Mouse (Mus musculus): ENCODE measurements around the gene Aldh1l1. TPM values are rescaled to one million over a fixed set of nuclear protein-coding genes. Genes with fewer than 3 reads are reported as not detected.

Gene Aldh1l1
- total RNA-seq, 2 experiments from 2014 or later, result 180 to 197 TPM

DNA sequence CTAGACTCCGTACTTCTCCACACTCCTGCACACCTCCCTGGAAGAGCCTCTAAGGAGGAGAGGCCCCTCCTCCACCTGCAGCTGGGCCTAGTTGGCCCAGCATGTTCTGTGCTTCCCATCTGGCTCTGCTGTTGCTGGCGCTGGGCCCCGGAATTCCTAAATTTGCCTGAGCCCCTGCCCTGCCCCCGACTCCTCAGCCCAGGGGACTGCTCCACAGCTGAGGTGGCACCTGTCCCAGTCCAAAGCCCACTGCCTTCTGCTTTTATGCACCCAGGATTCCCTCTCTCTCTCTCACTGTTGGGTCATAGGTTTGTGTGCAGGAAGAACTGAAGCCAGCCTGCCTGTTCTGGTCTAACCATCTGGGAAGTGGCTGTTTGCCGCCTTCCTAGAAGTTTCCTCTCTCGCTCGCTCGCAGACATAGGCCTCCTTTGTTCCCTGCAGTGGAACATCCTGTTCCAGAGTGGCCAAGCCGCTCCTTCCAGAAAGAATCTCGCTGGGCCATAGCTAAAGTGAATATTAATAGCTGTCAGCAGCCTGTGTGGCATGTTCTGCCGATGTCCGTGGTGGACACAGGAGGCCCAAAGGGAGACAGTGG, 15.2 kb upstream of the Aldh1l1 start:
- no peak for DNase-seq (ENCODE audit: low spot score in 2 of 2)

DNA sequence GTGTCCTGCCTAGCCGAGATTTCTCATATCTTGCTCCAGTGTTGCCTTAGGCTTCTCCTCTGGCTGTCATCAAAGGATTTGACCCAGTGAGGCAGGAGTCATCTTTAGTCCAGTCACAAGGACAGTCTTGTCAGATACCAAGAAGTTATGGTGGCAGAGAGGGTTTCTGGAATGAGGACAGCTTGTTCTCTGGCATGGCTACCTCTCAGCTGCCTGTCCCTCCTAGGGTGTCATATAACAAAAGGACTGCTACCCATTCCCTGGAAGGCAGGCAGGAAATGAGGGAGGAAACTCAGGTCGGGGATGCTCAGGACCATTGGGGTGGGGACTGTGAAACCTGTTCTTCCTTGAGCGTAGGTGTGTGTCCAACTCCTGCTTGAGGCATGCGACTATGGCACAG, 14.1 kb upstream of the Aldh1l1 start:
- DNase-seq (ENCODE audit: low spot score in 2 of 2), result no peak

DNA sequence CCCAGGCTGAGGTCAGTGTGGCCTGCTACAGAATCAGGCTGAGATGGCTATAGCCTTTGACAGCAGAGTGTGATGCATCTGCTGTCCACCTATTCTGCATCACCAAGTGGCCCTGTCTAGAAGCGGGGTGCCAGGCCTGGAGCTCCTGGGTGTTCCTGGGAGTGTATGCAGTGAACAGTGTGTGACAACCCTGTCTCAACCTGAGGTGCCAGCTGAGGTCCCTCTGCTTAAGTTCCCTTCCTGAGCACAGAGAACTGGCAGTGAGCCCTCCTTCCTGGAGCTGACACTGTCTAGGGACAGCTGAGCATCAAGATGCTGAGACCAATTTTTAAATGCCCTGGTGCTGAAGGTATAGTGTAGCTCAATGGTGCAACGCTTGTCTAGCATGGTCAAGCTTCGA, 13.5 kb upstream of the Aldh1l1 start:
- no peak for DNase-seq (ENCODE audit: low spot score in 2 of 2)

DNA sequence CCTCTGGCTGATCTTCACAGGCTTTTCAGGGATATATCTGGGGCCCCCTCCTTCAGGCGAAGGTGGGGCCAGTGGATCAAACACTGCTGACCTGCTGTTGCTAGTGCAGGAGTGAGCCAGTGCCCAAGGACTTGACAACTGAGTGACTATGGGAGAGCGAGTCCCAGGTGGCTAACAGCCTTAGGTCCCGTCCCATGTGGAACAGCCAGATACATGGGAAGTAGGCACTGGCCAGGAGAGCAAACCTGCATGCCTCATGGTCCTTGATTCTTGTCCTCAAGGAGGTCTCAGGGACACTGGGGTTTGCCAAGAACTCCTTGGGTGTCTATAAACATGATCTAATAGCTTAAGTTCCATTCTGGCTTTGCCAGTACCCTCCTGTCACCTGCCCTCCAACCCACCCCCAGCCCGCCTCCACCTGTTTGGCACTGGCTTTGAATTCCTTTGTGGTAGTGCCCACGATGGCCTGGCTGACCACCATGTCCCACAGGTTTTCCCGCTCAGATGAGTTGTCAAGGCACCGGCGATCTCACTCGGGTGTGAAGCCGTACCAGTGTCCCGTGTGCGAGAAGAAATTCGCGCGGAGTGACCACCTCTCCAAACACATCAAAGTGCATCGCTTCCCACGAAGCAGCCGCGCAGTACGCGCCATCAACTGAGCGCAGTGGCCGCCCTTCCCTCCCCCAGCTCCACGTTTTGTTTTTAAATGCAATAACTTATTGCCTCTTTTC, 12.4 kb upstream of the Aldh1l1 start:
- no peak for DNase-seq (ENCODE audit: low spot score in 2 of 2)

DNA sequence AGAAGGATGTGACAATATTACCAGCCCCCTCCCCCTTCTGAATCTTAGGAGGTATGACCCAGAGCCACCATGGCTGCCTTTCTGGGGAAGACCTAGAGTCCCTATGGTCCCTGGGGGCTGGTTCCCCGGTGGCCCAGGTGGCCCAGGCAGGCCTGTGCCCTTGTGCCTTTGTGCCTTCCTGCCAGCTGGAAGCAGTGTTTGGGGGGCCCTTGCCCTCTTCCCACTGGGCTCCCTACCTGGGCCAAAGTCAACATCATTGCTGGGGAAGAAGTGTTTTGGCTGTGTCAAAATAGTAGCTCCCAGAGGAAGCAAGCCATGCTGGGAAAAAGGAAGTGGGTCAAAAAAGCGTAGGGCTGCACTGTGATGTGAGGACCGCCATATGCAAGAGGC, 11.9 kb upstream of the Aldh1l1 start:
- no peak for DNase-seq (ENCODE audit: low spot score in 2 of 2)

DNA sequence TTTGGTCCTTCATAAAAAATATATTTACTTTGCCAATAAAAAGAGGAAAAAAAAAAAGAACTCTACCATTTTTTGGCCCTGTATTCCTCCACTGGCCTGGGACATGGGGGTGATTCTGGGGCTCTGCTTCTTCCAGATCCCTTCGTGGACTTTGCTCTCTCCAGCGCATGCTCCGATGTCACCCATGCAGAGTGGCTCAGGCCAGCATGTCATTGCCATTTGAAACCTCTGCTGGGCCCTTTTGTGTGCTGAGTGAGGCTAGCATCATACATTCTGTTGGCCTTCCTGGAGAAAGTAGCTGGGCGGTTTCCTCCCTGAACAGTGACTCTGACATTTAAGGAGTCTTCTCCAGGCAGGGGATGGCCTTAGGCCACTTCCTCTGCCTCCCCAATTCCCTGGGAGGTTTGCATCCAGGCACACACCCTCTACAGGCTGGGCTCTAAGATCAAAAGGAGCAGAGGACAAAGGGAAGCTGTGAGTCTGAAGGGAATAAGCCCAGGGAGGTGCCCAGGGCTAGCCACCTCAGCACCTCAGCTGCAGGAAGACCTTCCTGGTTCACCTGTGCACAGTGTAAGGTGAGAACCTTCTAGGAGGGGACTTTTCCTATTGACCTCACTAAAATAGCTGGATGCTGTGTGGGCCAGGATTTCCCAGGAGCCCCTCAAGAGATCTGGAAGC, 10.9 kb upstream of the Aldh1l1 start:
- DNase-seq (ENCODE audit: low spot score in 2 of 2), result no peak

DNA sequence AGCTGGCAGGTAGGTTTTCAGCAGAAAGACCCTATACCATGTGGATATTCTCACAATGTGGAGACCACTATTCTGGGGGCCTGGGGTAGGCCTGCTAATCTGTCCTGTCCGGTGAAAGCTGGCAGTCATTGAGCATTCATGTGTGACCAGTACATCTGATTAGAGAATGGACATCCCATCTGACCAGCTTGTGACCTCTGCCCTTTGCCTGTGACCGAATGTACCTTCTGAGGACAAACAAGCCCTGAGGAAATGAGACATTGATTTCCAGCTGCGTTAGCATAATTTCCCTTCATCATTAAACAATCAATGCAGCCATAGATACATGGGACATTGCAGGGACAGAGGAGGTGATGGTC, 10.4 kb upstream of the Aldh1l1 start:
- no peak for DNase-seq (ENCODE audit: low spot score in 2 of 2)

DNA sequence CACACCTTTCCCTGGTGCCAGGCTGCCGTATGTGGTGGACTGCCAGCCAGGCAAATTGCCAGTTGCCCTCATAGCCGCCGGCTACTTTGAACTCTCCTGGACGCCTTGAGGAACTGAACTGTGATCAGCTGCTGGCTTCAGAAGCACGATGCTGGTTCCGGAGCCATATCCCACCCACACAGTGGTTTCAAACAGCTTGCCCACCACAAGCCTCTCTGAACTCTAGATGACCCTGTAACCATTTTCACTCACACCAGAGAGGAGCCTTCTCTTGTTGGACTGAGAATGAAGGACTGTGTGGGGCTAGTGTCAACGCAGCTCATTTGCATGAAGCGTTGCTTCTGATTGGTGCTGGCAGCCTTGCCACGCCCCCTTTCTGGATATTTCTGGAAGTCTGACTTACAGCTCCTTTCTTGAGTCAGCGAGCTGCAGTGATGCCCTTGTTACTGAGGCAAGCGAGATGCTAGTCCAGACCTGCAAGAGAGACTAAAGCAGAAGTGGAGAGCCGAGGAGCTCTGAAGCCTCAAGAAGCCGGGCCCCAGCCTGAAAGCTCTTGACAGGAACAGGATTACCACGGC, 9.2 kb upstream of the Aldh1l1 start:
- DNase-seq (ENCODE audit: low spot score in 2 of 2), result no peak

DNA sequence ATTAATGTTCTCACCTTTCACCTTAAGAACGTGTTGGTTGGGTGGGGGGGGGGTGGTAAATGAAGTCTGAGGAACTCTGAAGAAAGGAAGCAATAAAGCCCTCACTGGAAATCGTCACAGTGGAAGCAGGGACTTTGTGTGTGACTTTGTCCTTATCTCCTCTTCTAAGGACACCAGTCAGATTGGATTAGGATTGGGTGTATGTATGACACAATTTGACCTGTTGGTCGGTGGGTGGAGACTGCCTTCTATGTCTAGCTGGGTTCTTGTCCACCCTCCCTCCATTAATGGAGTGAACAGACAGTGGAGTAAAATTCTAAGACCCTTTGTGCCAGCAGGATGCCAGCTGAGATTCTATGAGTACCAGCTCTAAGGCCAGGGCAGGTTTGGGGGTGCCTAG, 2.0 kb upstream of the Aldh1l1 start:
- no peak for DNase-seq (ENCODE audit: low spot score in 2 of 2)

DNA sequence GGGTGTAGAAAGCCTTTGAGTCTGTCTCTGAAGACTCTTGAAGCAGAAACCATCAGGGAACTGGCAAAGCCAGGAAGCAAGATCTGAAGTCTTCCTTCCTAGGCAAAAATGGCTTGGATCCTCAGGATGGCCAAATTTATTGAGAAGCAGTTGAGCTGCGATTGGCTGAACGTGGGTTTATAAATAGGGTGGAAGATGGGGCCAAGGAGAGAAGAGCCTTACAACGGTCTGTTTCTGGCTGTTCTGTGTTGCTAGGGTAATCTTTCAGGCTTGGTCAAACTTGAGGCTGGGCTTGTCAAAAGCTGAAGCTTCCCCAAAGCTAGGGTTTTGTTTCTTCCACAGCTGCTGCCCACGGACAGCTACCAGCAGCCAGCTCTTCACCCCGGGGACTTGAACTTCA, 1.4 kb upstream of the Aldh1l1 start:
- no peak for DNase-seq (ENCODE audit: low spot score in 2 of 2)

DNA sequence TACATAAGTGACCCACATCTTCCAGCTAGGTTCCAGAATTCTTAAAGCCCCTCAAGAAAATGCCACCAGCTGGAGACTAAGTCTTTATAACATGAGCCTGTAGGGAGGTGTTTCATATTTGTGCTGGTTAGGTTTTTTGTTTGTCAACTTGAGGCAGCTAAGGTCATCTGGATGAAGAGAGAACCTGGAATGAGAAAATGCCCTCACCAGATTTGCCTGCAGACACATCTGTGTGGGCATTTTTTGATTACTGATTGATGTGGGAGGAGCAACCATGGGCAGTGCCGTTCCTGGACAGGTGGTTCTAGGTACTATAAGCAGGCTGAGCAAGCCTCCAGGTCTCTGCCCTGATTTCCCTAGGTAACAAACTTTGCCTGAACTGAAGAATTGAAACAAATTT, 1.3 kb downstream of the Aldh1l1 start:
- no peak for DNase-seq (ENCODE audit: low spot score in 2 of 2)

DNA sequence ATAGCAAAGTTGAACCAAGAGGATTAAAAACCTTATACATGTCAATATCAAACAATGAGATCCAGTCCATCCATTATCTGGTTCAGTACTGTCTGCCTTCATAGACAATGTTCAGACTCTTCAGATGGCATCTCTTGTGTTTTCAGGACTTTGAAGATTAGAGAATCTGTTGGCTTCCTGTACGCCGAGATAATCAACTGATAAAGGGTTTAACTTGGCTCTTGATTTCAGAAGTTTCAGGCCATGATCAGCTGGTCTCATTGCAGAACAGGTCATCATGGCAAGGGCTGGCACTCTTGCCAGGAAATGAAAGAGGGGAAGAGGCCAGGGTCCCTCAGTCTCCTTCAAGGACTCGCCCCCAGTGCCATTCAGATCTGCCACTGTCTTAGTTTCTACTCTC, 3.3 kb downstream of the Aldh1l1 start:
- DNase-seq (ENCODE audit: low spot score in 2 of 2), result no peak

DNA sequence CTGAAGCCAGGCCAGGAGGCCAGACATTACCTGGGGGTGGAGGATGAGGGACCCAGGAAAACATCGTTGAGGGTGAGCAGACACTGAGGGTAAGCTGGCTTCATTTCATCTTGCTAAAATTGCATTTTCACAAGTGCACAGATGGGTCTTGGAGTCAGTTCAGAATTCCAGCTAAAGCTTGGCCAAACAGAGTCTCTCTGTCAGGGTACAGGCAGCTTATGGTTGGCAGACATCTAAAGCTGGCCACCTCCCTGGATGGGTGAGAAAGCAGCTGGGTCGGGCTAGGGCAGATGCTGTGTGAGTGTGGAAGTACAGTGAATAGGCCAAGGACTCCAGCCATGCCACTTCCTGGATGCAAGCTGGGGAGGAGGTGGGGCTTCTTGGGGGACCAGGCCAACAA, 4.7 kb downstream of the Aldh1l1 start:
- DNase-seq (ENCODE audit: low spot score in 2 of 2), result no peak

DNA sequence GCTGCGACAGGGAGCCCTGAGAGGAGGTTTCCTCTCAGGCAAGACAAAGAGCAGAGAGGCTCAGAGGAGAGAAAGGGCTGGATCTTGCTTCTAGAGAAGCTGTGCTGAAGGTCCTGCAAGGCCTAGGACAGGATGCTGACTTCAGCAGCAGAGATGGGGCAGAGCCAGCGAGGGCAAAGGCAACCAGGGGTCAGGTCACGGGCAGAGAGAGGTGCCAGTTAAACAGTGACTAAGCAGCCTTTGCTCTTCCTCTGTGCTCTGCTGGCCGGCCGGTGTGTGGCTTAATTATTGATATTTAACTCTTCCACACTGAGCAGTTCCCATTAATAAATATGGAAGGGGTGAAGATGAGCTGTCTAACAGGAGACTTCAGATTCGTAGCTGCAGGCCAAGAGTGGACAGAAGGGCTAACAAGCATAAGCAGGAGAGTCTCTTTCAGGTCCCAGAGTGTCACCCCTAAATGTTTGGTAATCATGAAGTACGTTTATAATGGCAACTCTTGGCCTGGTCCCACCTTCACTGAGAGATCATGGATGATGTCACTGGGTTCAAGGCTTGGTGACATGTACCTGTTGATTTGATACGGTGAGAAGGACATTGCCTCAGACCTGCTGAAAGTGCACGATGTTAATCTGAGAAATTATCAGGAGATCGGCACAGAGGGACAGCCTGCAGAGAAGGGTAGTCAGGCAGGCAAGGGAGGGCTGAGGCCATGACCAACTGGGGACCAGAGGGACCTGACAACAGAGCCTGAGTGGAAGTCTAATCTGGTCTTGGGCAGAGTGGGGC, 5.9 kb downstream of the Aldh1l1 start:
- no peak for DNase-seq (ENCODE audit: low spot score in 2 of 2)

DNA sequence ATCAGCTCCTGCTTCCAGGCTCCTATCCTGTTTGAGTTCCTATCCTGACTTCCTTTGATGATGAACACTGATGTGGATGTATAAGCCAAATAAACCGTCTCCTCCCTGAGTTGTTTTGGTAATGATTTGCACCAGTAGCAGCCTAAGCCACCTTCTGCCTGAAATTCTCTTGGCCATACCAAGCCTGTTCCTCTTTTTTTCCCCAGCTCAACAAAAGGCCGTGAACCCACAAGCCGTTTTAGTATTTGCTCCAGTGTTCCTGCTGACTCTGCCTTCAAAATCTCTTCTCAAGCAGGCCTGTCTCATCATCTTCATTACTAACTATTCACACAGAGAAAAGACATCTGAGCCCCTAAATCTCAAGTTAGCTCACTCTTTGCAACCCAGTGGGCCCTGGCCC, 7.9 kb downstream of the Aldh1l1 start:
- no peak for DNase-seq (ENCODE audit: low spot score in 2 of 2)

DNA sequence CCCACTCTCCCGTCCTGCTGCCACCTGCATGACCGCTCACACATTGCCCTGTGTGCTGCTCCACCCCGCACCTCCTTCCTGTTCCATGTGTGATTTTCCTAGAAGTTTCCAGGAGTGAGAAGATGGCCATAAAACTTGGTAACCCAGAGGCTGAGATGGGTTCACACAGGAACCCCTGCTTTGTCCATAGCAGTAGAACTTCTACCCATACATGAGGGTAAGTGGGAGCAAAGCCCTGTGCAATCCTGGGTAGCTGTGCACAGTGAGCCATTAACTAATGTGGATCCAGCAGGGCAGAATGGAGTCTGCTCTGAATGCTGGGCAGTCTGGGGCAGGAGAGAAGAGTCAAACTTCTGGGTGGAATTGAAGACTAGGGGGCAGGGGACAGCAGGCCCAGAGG, 8.3 kb downstream of the Aldh1l1 start:
- DNase-seq (ENCODE audit: low spot score in 2 of 2), result no peak

DNA sequence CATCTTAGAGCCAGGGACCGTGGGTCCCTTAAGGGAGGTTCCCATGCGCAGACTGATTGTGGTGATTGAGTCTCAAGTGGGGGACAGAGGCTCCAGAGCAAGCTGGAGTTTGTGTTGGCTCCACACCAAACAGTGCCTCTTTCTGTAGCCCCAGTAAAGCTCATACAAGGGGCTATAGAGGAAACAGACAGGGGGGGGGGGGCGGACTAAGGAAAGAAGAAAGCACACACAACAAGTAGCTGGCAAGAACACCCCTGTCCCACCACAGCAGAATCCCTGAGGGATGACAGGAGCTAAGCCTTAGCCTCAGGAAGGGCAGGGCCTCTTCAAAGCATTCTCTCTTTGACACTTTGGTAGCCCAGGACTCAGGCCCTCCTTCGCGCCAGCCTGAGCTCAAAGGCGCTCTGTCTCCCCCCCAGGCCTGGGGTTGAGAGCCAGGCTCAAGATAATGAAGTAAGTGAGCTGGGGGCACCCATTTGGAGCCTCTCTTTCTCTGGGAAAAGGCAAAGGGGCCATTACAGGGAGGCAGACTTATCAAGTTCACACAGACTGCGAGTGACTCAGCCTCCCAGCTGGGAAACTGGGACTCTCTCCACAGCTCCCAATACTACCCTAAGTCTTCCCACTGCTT, 9.2 kb downstream of the Aldh1l1 start:
- DNase-seq (ENCODE audit: low spot score in 2 of 2), result no peak

DNA sequence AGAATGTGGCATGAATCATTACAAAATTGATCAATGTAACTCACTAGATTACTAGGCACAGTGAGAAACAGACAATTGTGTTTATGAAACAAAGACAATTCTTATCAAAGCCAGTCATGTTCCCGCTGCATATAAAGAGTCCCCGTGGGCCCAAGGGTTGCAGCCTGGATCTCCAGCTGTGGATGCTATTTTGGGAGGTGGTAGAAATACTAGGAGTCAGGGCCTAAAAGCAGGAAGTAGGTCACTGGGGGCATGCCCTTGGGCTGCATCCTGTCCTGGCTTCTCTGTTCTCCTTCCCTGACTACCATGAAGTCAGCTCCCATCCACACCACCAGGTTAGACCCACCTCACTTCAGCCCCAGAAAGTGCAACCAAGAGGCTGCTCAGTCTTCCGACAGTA, 10.0 kb downstream of the Aldh1l1 start:
- DNase-seq (ENCODE audit: low spot score in 2 of 2), result no peak

DNA sequence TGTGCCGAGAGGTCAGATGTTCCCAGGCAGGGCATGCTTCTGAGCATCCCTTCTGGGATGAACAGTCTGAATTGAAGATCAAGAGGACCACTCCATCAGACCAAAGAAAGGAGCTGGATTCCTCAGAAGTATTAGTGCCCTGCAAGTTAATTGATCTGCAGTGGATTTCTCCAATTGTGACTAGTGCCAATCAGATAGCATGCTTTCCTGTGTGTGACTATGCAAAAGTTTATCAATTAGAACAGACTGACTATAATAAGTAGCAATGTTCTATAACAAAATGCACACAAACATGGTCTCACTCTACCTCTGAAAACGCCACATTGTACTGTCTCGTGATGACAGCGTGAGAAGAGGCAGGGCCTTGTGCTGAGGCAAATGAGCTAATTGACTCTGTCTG, 13.3 kb downstream of the Aldh1l1 start:
- DNase-seq (ENCODE audit: low spot score in 2 of 2), result no peak

DNA sequence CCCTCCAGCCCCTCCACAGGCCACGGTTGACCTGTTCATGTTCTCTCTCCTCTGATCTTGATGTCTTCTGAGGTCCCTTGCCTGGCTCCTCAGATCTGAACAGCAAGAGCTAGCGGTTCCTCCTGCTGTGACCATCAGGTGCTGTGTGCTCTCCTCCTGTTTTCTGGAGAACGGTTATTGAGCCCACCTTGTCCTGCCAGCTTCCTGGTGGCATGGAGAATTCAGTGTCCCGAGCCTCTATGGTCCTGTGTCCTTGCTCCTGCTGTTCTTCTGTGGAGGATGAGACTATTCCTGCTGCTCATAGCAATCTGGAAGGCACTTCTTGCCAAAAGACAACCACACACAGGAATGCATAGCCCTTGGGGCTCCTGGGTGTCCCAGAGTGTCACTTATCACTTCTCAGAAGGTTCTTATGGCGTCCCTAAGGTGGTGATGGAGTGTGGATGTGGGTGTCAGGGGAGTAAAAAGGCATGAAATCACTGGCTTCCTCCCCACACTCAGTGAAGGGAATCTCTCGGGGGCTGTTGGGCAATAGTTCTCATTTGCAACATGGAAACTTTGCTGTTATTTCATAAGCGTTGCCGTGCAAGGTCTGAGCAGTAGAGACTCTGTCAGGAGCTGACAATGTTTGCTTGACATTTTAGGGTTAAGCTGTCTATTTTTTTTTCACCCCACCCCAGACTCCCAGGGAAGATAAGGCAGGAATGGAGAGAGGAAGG, 15.2 kb downstream of the Aldh1l1 start:
- no peak for DNase-seq (ENCODE audit: low spot score in 2 of 2)

DNA sequence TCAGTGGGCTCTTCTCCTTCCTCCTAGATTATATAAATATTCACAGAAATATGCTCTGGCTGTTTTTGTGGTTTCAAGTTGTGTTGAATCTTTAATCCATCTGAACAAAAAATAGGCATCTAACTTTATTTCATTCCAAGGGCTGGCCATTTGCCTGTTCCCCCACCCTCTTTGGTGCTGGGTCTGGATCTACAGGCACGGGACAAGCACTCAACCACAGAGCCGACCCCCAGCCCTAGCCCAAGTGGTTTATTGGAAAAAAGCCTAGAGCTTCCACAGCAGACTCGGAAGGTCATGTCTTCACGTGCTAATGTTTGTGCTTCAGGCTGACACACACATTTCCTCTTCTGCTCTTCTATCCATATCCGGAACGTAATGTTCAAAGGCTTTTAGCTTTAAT, 19.7 kb downstream of the Aldh1l1 start:
- DNase-seq (ENCODE audit: low spot score in 2 of 2), result no peak
